Comparison of ENCODE assay signal across 18 mouse cellular contexts in the genomic region with DNA sequence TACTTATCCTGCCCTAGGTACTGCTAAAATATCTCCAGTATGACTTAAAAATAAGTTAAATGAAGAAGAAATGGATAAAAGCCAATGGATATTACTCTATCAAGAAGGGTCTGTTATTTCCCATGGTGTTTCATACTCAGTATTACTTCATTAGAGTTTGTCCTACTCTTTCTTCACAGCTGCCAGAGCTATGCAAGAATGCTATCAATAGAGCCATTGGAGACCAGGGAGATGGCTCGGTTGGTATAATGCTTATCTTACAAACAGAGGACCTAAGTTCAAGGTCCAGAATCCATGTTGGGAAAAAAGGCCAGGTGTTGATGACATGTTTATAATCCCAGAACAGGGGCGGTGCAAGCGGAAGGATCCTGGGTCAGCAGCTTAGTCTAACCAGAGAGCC.
"Had no signal": no experiment of that assay in that cellular context is flagged by ENCODE, and none has a peak within 500 bp of the region (broad histone marks: within the 10 kb centered on the region; RNA-seq: fewer than 3 reads in every experiment).

No protein-coding gene starts in this region.

- DNase-seq: kidney, adult 11 months; kidney, adult 8-10 months; kidney, postnatal 10 days; kidney, postnatal 36 days; layer of hippocampus, postnatal 36 days; lung, adult 18-20 months; lung, postnatal 14 days; spleen, adult 18-20 months; thymus, adult 18-20 months; thymus, postnatal 36 days had no signal

- H3K4me2 ChIP-seq: kidney, embryonic 15.5 days; liver, embryonic 11.5 days; liver, embryonic 15.5 days; lung, embryonic 15.5 days; midbrain, embryonic 13.5 days; stomach, embryonic 15.5 days had no signal

- ATAC-seq: midbrain, embryonic 13.5 days had no signal

- H3K36me3 ChIP-seq: kidney, embryonic 15.5 days; liver, embryonic 15.5 days; stomach, embryonic 15.5 days had no signal

- H3K9me3 ChIP-seq: kidney, embryonic 15.5 days; liver, embryonic 15.5 days; lung, embryonic 15.5 days; midbrain, embryonic 13.5 days; stomach, embryonic 15.5 days had no signal

- H3K27me3 ChIP-seq: kidney, embryonic 15.5 days; liver, embryonic 15.5 days; lung, embryonic 15.5 days; midbrain, embryonic 13.5 days; stomach, embryonic 15.5 days had no signal

- H3K4me3 ChIP-seq: kidney, embryonic 15.5 days; left cerebral cortex, adult 2 months; liver, embryonic 15.5 days; lung, embryonic 15.5 days; midbrain, embryonic 13.5 days; stomach, embryonic 15.5 days had no signal

- H3K9ac ChIP-seq: kidney, embryonic 15.5 days; liver, embryonic 15.5 days; lung, embryonic 15.5 days; midbrain, embryonic 13.5 days; stomach, embryonic 15.5 days had no signal

- H3K27ac ChIP-seq: kidney, embryonic 15.5 days; left cerebral cortex, adult 2 months; liver, embryonic 15.5 days; lung, embryonic 15.5 days; macrophage; midbrain, embryonic 13.5 days; stomach, embryonic 15.5 days had no signal

- H3K4me1 ChIP-seq: liver, embryonic 15.5 days had no signal
